Mouse (Mus musculus): Measurements from ENCODE around the gene Lzts2. TPM values are rescaled to one million over a fixed set of nuclear protein-coding genes. Genes with fewer than 3 reads are reported as not detected.

Gene Lzts2
- polyA plus RNA-seq, 1 experiment from 2014 or later: 80.5 TPM

DNA sequence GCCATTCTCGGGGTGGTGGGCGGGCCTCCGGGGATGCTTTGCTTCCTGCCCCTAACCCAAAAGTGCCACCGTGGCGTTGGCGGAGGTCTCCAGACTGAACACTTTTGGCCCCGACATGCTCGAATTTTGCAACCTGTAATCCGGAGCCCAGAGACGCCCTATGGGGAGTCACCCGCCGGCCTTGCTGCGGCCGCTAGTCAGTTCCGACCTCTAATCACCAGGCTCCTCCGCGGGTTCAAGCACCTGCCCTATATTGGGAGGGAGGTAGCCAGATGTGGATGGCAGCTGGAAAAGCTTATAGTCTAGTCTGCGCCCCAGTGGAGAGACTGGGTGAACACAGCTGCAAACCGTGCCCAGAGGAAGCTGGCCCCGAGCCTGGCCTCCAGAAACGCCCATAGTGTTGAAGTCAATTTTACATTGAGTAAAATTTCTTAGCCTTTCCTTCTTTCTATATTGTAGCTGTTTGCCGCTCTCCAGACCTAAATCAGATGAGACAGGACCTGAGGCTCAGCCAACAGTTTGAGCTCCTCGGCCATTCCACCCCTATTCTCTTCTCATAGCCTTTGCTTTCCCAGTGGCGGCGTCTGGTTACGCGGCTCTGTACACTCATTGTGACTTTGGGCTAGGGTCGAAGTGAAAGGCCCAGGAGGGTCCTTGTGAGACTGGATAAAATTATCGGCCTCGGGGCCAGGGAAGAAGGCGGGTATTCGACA, 61.3 kb downstream of the Lzts2 start:
- peak overlapping the region; percentile 26 for H3K9ac ChIP-seq
- H3K27ac ChIP-seq (replicated peaks): peak overlapping the region; percentile 99
- ATAC-seq (ENCODE audit: insufficient number of reproducible peaks, low FRiP score, low TSS enrichment, low read depth): peak; percentile 54
- WGBS: under 1% methylated on average over 32 of the region's 32 CpGs
- H3K4me2 ChIP-seq (replicated peaks): peak overlapping the region; percentile 92
- H3K36me3 ChIP-seq: no peaks in the 10 kb centered on the region
- H3K9me3 ChIP-seq (replicated peaks): no peaks in the 10 kb centered on the region
- H3K4me3 ChIP-seq (replicated peaks): peak overlapping the region; percentile 78
- peaks cover 60% of the 10 kb centered on the region for H3K4me1 ChIP-seq
- peaks cover 37% of the 10 kb centered on the region for H3K27me3 ChIP-seq

DNA sequence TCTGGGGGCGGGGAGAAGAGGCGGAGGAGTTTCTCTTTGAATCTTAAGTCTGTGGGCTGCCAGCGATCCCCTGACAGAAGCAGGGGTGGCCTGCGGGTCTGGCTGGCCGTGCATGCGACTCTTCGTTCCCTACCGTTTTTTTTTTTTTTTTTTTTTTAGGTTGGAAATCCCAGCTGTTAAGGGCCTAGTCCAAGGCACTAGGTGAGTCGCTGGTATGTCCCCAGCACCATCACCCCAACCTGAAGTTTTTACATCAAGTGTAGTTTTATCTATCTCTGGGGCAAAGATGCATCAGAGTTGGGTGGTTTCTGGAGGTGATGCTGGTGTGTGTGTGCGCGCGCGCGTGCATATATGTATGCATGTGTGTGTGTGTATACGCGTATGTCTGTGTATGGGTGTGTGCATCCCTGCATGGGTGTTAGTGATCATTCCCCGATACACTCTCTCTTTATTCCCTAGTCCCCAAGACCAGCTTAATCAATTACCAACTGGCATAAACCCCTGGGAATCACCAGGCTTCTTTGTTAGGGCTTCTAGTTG, 61.9 kb downstream of the Lzts2 start:
- Histone ChIP-seq H3K4me3 (replicated peaks) (peak overlapping the region; percentile 78), H3K4me1 (peaks cover 66% of the 10 kb centered on the region), H3K36me3 (no peaks in the 10 kb centered on the region), H3K4me2 (replicated peaks) (peak overlapping the region; percentile 92), H3K27ac (replicated peaks) (peak overlapping the region; percentile 99), H3K9ac (0 out of 2 replicates have a peak overlapping the region, but pooled peaks have one; percentile 37), H3K27me3 (peaks cover 43% of the 10 kb centered on the region), H3K9me3 (replicated peaks) (no peaks in the 10 kb centered on the region)
- no peak for ATAC-seq (ENCODE audit: insufficient number of reproducible peaks, low FRiP score, low TSS enrichment, low read depth)
- 10% methylated on average over 17 of the region's 17 CpGs for WGBS

Other genes starting within 250 kb of the Lzts2 start
- gene Slf2, start 83.3 kb upstream of the Lzts2 start, polyA plus RNA-seq (2015; fragmentation: Nextera tagmentation; extraction: Ambion mirVana): 27.1 and 32.3 TPM in 2 replicates
- 4.8 and 5.9 TPM in 2 replicates for gene Sema4g, start 25.3 kb upstream of the Lzts2 start, polyA plus RNA-seq (2015; fragmentation: Nextera tagmentation; extraction: Ambion mirVana)
- 20.2 and 22.1 TPM in 2 replicates for gene Twnk, start 8.8 kb upstream of the Lzts2 start, polyA plus RNA-seq (2015; fragmentation: Nextera tagmentation; extraction: Ambion mirVana)
- gene Mrpl43, start 8.0 kb upstream of the Lzts2 start, polyA plus RNA-seq (2015; fragmentation: Nextera tagmentation; extraction: Ambion mirVana): 73.1 and 77.3 TPM in 2 replicates
- gene Pdzd7, start 31.3 kb downstream of the Lzts2 start, polyA plus RNA-seq (2015; fragmentation: Nextera tagmentation; extraction: Ambion mirVana): 0.68 and 0.75 TPM in 2 replicates
- gene Sfxn3, start 33.1 kb downstream of the Lzts2 start, polyA plus RNA-seq (2015; fragmentation: Nextera tagmentation; extraction: Ambion mirVana): 37.4 and 41.3 TPM in 2 replicates
- 58.2 and 59.1 TPM in 2 replicates for gene Kazald1, start 60.8 kb downstream of the Lzts2 start, polyA plus RNA-seq (2015; fragmentation: Nextera tagmentation; extraction: Ambion mirVana)
- 1.2 and 1.4 TPM in 2 replicates for gene Tlx1, start 136.3 kb downstream of the Lzts2 start, polyA plus RNA-seq (2015; fragmentation: Nextera tagmentation; extraction: Ambion mirVana)
- 0.49 and 0.75 TPM in 2 replicates for gene Lbx1, start 221.4 kb downstream of the Lzts2 start, polyA plus RNA-seq (2015; fragmentation: Nextera tagmentation; extraction: Ambion mirVana)